Mouse (Mus musculus): Measurements from ENCODE around the gene Sp2.

DNA sequence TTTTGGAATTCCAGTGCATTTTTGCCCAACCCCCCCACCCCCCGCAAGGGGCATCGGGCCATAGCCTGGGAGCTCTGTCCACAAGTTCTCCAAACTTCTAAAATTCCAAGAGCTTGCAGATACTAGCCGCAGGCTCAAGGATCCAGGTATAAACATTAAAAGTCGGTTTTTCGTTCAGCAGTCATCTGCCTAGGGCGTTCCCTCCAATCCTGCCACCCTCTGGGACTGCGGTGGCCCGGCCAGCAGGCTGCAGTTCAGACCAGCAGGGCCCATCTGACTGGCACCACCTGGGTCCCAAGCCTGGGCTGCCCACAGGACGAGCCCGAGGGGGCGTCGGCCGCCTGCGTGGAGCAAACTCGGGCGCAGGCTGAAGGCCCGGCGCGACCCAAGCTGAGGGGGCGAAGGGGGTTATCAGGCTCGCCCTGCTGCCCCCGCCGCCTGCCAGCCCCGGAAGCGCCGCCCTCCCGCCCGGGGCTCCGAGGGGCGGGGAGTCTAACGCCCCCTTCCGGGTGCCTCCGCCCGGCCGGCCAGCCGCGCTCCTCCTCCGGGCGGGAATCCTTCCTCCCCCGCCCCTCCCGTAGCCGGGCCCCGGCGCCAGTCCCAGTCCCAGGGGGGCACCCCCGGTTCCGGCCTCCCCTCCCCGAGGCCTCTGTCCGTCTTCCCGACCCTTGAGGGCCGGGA is 5.7 kb downstream of the Sp2 start:
- TF ChIP-seq MAFK (IDR thresholded peaks at IDR 0.05; ENCODE audit: insufficient read depth, low read depth, low read length) = no peak
- TF ChIP-seq HCFC1 (IDR thresholded peaks at IDR 0.05; ENCODE audit: borderline replicate concordance, insufficient read depth, low read length) = no peak
- no peak for TF ChIP-seq CHD2 (IDR thresholded peaks at IDR 0.05; ENCODE audit: low read depth, low read length)
- no peak for TF ChIP-seq ZC3H11A (IDR thresholded peaks at IDR 0.05; ENCODE audit: borderline replicate concordance, low read depth, low read length)

All from ES-E14 (cell line).